Mouse (Mus musculus) heart, postnatal 4 days (tissue): ENCODE measurements around the gene I0C0044D17Rik. TPM values are rescaled to one million over a fixed set of nuclear protein-coding genes. Genes with fewer than 3 reads are reported as not detected.
A peak's percentile ranks its signal among the peaks of the same experiment; 100 is the strongest.

Source experiments
- DNase-seq: peaks from one replicate; pipeline ENCODE4 v3.0.0; 2021
- total RNA-seq, 2 experiments: library from RNA; stranded (reverse); gene quantifications; 2 replicates each; pipeline ENCODE4 v1.2.3; 2021

I0C0044D17Rik gene
- total RNA-seq, 2 experiments from 2014 or later = not detected

DNA sequence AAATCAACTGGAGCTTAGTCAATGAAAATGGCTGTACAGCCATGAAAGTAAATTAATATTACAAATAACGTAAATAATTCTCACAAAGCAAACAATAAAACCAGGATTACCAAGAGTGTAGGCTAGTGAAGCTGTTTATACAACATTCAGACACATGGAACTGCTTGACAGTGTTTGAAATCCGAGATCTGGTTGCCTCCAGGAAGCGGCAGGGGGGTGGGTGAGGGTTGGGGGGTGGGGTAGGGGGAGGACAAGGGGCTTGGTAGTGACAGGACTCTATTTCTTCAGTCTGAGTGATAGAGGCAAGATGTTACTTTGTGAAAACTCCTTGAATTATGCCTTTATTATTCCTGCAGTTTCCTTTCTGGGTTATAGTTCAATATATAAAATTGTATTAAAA lies 3.1 kb upstream of the I0C0044D17Rik start:
- no peak for DNase-seq

GRCm38 (mm10) chr4:98823047-98823446 lies 593 bp downstream of the I0C0044D17Rik start:
- DNase-seq = no peak

DNA sequence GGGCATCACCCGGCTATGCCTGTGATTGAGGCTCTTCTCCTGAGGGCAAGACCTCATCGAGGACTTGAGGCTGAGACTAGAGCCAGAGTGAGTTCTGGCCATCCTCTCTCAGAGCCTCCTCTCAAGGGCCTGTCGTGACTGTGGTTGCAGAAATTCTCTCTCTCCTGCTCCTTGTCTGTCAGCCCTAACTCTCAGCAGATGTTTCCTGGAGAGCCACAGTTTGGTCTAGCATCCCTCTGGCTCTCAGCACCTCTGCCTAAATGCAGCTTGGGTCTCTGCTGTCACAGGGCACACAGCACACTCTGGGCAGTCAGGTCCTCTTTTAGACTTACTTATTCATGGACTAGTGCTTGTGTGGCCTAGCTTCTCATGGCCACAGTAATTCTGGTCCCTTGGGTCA lies 1.2 kb downstream of the I0C0044D17Rik start:
- DNase-seq = no peak

GRCm38 (mm10) chr4:98819216-98819755 lies 4.4 kb downstream of the I0C0044D17Rik start:
- no peak for DNase-seq

DNA sequence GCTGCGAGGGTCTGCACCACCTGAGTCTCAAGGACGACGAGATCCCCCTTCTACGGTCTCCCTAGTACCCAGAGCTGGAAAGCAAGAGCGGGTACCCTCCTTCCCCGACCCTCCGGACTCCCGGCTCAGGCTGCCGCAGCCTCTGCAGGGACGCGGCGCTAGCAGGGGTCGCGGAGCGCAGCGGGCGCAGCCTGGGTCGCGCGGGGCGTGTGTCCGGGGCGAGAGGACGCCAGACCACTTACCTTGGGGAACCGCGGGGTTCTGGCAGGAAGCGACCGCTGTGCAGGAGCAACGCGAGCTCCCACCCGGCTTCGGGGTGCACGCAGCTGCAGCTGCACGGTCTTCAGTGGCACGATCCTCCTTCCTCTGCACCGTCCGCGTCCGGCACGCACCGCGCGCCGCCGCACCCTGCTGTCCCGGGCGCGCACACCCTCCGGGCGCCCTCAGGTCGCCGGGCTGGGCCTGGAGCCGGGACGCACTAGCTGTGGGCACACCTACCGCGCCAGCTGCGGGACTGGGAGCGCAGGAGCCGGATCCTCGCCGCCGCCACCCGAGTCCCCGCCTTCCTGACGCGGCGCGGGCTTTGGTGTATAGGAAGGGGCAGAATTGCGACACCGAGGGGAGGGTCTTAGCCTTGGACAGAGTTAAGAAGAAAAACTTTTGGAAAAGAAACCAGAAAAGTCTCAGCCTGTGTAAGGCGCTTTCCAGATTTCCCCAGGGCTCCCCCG lies 6.3 kb downstream of the I0C0044D17Rik start, which contains the start of gene Kank4:
Kank4 (minus strand) TSS at position 354 of the 728 bp plus-strand sequence.
- peak; percentile 63 for DNase-seq

- no peak for DNase-seq
Measured at GRCm38 (mm10) chr4:98816807-98817183, 6.8 kb downstream of the I0C0044D17Rik start.

DNA sequence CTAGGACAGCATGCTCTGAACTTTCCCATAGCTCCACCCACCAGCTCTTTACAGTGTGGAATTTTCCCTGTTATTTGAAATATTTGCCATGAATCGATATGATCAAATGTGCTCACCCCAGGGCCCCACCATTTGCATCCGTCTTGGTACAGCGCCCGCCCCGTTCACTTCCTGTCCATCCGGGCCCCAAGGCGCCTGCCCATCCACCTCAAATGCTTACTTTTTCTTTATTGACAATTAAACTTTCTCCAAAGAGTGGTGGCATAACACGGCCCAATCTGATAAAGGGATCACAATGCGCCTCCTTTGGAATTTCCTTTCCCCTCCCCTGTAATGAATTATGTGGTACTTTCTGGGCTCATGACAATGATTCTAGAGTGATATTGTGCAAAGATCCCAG lies 17.3 kb downstream of the I0C0044D17Rik start:
- no peak for DNase-seq

DNA sequence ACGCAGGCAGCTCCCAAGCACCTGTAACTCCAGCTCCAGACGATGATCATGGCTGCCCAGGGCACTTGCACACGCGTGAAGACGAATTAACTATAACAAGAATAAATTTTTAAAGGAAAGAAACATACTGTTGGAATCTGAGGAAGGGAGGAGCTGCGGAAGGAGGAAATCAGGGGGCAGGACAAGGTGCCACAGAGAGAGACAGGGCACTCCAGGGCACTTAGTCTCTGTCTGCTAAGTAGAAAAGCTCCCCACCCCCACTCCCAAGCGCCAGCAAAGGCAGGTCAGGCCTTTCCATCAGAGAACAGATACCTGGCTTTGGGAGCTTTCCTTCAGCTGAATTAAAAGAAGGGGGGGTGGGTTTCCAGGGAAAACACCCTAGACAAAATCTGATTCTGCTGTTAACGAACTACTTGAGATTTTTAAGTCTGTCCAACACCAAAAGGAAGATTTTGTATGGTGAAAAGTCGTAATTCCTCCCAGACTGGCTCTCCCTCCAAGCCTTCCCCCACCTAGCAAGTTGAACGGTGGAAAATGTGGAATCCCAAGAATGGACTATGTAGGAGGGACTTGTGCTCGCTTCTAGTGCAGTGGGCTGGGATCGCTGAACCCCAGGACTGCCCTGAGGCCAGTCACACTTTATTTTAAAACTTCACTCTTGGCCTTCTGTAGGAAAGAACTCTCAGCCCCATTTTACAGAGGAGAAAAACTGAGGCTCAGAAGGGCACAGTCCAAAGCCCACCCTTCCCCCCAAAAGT lies 18.2 kb downstream of the I0C0044D17Rik start:
- no peak for DNase-seq

DNA sequence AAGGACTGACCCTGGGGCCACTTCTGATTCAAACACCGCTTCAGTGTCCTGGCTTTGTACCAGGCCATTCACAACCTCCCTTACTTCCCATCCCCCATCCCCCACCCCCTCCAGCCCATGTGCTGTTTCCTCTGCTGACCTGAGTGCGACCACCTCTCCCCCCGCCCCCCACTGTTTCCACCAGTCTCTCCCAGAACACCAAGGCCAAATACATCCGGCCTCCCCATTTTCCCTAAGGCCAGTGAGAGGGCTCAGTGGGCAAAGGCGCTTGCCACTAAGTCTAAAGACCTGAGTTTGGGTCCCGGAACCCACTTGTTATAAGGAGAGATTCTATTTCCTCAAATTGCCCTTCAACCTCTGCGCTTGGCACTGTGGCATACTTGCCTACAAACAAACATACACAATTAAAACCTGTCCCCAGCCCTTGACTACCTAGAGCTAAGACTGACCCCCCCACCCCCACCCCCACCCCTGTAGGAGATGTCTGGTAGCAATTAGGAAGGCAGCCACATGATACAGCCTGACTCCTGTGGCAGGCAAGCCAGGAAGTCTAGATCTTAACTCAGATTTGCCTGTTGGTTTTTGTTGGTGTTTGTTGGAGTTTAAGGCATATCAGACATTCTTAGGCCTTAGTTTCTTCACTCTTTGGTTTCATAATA lies 19.0 kb downstream of the I0C0044D17Rik start:
- DNase-seq = no peak

DNA sequence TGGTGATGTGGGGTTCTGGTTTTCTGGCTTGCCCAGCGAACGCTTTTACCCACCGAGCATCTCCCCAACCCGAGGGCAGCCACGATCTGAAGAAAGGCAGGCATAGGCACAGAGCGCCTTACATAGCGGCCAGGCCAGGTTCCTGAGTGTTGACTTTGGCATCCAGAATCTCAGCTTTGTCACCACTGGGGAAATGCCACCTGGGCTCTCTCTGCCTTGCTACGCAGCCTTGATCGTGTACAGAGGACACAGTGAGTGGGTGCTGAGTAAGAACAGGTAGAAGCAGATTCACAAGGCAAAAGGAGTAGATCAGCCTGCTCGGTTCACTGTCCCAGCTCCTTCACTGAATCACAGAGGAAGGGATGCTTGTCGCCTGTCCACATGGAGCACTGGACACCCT lies 21.9 kb downstream of the I0C0044D17Rik start:
- DNase-seq = no peak

DNA sequence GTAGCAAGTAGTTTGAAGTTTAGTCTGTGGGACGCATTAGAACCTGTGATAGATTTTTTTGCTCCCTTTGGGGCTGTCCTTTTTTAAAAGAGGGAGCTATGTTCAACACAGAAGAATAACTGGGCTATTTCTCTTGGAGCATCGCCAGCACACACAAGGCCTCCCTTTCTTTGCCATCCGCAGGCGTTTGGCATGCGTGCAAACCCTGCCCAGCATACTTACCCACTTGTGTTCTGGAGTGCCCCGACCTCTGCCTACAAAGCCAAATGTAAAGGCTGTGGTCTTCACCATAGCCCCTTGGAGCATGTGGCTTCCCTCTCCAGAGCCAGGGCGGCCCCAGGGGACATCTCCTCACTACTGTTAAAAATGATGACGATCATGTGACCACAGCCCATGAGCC lies 22.8 kb downstream of the I0C0044D17Rik start:
- DNase-seq = no peak

DNA sequence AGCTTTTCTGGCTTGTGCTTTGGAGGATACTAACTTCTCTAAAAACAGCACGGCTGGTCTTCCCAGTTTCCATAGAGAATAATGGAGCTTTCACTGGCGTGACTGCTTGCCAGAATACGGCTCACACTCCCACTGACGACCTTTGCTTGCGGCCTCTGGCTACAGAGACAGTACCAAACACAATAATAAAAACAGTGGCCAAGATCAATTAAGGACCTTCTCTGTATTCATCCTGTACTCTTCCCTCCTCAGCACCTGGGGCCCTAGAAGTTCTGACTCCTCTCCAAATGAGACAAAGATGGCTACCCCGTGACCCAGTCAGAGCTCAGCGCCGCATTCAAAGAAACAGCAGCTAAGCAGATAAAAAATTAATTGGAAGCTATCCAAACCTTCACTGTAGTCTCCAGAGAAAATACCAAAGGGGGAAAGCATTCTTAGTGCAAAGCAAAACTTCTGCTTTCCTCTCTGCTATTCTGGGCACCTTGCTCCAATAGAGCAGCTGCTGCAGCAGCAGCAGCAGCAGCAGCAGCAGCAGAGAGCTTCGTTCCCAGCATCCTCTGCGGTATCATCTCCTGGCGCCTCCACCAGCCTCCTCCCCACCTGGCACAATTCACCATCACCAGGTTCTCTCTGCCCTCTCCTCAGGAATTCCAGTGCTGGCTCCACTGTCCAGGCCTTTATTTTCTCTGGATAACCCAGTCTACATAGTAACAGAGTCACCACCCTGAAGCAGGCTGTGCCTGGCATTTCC lies 26.9 kb downstream of the I0C0044D17Rik start:
- DNase-seq = peak; percentile 54

DNA sequence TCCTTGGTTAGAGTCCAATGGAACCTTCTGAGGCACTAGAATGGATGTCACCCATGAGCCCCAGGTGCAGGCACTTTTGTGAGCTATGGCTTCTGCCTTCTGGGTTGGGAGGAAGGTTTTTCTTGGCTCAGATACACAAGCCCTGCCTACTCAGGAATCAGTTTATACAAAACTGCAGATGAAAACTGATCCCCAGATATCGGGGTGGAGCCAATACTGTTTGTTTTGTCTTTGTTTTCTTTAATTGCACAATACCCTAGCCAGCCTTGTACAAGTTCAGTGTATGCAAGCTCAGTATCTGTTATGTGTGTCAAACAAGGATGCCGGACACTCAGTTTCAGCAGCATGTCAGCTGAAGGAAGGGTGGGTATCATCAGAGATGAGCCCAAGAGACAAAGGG lies 28.4 kb downstream of the I0C0044D17Rik start:
- DNase-seq = no peak

- DNase-seq = no peak
Measured at GRCm38 (mm10) chr4:98793486-98793885, 30.2 kb downstream of the I0C0044D17Rik start.

GRCm38 (mm10) chr4:98790721-98791120 lies 32.9 kb downstream of the I0C0044D17Rik start:
- no peak for DNase-seq

- peak; percentile 28 for DNase-seq
Measured at GRCm38 (mm10) chr4:98789861-98790311, 33.8 kb downstream of the I0C0044D17Rik start.

- DNase-seq = no peak
Measured at GRCm38 (mm10) chr4:98789133-98789765, 34.4 kb downstream of the I0C0044D17Rik start.

- DNase-seq = no peak
Measured at GRCm38 (mm10) chr4:98786281-98786680, 37.4 kb downstream of the I0C0044D17Rik start.

- DNase-seq = no peak
Measured at GRCm38 (mm10) chr4:98785851-98786250, 37.8 kb downstream of the I0C0044D17Rik start.

GRCm38 (mm10) chr4:98778219-98778618 lies 45.4 kb downstream of the I0C0044D17Rik start:
- no peak for DNase-seq

- DNase-seq = no peak
Measured at GRCm38 (mm10) chr4:98777464-98777863, 46.2 kb downstream of the I0C0044D17Rik start.
